Mouse (Mus musculus): ENCODE measurements around the gene Isyna1.

DNA sequence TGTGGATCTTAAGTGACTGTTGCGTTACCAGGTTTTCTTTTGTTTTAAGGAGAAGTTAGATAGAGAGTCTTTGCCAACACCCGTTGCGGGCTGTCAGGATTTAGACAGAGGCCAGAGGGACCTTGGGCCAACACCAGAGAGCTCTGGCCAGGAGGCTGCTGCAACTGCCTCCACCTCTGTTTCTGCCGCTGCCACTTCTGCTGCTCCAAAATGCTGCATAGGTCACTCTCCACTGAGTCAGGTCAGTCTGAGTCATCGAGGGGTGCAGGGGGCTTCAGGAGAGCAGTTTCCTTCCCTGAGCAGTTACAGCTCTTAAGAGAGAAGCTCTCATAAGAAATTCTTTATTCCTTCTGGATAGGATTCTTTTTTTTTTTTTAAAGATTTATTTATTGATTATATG, 32.9 kb downstream of the Isyna1 start:
- TF ChIP-seq CTCF (IDR thresholded peaks at IDR 0.05; ENCODE audit: insufficient read depth, low read length) (no peak), POLR2A (IDR thresholded peaks at IDR 0.05; ENCODE audit: borderline replicate concordance, extremely low read depth, low read depth, low read length) (no peak)
